In the genomic region with DNA sequence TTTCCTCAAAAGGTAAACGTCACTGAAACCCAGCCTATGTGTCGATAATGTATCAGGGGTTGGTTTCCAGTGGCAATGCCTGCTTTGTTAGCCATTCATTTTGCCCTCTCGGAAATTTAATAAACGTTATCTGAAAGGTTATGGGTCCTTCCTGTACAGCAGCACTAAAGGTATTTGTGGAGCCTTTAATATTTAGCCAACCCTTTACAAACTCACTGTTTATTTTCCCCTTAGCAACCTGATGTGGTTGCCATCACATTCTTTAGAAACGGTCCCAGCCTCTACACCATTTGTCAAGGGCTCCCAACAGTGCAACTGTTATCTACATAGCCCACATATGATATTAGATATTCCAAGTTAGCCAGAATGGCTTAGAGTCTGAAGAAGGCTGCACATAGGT, we compare ENCODE assay signal across 35 mouse cellular contexts. TPM values are rescaled to one million over a fixed set of nuclear protein-coding genes. Genes with fewer than 3 reads are reported as not detected.
"Had no signal": no experiment of that assay in that cellular context is flagged by ENCODE, and none has a peak within 500 bp of the region (broad histone marks: within the 10 kb centered on the region; RNA-seq: fewer than 3 reads in every experiment).

No protein-coding gene starts in this region.

- H3K36me3 ChIP-seq: heart, embryonic 12.5 days; hindbrain, embryonic 10.5 days; hindbrain, embryonic 12.5 days; intestine, embryonic 15.5 days; limb, embryonic 13.5 days; limb, embryonic 15.5 days had no signal

- H3K27me3 ChIP-seq: heart, embryonic 12.5 days; hindbrain, embryonic 12.5 days; intestine, embryonic 15.5 days; limb, embryonic 13.5 days; limb, embryonic 15.5 days had no signal

- DNase-seq: forebrain, postnatal 0 days; gastrocnemius, postnatal 14 days; gastrocnemius, postnatal 36 days; heart, adult 11 months; heart, adult 2 months; heart, postnatal 10 days; heart, postnatal 4 days; kidney, adult 18-20 months; kidney, adult 8-10 months; kidney, postnatal 10 days; kidney, postnatal 25 days; kidney, postnatal 4 days; left cerebral cortex, postnatal 4 days had no signal

- H3K9ac ChIP-seq: forebrain, postnatal 0 days; heart, embryonic 12.5 days; hindbrain, embryonic 12.5 days; hindbrain, embryonic 14.5 days; intestine, embryonic 15.5 days; limb, embryonic 13.5 days; limb, embryonic 15.5 days had no signal

- H3K27ac ChIP-seq: heart, adult 2 months; hindbrain, embryonic 10.5 days; hindbrain, embryonic 12.5 days; hindbrain, embryonic 14.5 days; intestine, embryonic 15.5 days; layer of hippocampus, adult 2 months; left cerebral cortex, adult 2 months; limb, embryonic 13.5 days; limb, embryonic 15.5 days had no signal

- H3K4me3 ChIP-seq: heart, adult 2 months; heart, embryonic 12.5 days; hindbrain, embryonic 10.5 days; hindbrain, embryonic 12.5 days; intestine, embryonic 15.5 days; layer of hippocampus, adult 2 months; left cerebral cortex, adult 2 months; limb, embryonic 13.5 days; limb, embryonic 15.5 days had no signal

- ATAC-seq: forebrain, postnatal 0 days; hindbrain, embryonic 16.5 days; inflammation-experienced regulatory T-cells, adult 6 months; intestine, embryonic 15.5 days had no signal

- H3K9me3 ChIP-seq: heart, embryonic 12.5 days; hindbrain, embryonic 10.5 days; hindbrain, embryonic 12.5 days; intestine, embryonic 15.5 days; limb, embryonic 13.5 days; limb, embryonic 15.5 days had no signal

- H3K4me2 ChIP-seq: heart, embryonic 12.5 days; hindbrain, embryonic 12.5 days; hindbrain, embryonic 14.5 days; intestine, embryonic 15.5 days; limb, embryonic 13.5 days; limb, embryonic 15.5 days had no signal

RNA-seq across cellular contexts. Expression of gene Agr2, which starts 13.1 kb away (rescaled TPM):
- total RNA-seq: forebrain, postnatal 0 days; gastrocnemius, adult 18-20 months; gastrocnemius, adult 8-10 months; gastrocnemius, postnatal 14 days; gastrocnemius, postnatal 36 days; heart, adult 2 months; heart, postnatal 10 days; heart, postnatal 25 days; heart, postnatal 4 days; layer of hippocampus, adult 2 months; layer of hippocampus, postnatal 10 days; layer of hippocampus, postnatal 25 days; left cerebral cortex, adult 2 months; left cerebral cortex, postnatal 25 days; left cerebral cortex, postnatal 4 days; liver, adult 2 months had no signal
- polyA plus RNA-seq: hindbrain, embryonic 10.5 days; hindbrain, embryonic 14.5 days; hindbrain, embryonic 16.5 days; inflammation-experienced regulatory T-cells, adult 6 months; limb, embryonic 11.5 days had no signal

RNA-seq across cellular contexts. Expression of gene Agr3, which starts 54.2 kb away (rescaled TPM):
- total RNA-seq: forebrain, postnatal 0 days; gastrocnemius, adult 18-20 months; gastrocnemius, adult 8-10 months; gastrocnemius, postnatal 14 days; gastrocnemius, postnatal 36 days; heart, adult 2 months; heart, postnatal 10 days; heart, postnatal 25 days; heart, postnatal 4 days; layer of hippocampus, adult 2 months; layer of hippocampus, postnatal 10 days; layer of hippocampus, postnatal 25 days; left cerebral cortex, adult 2 months; left cerebral cortex, postnatal 25 days; left cerebral cortex, postnatal 4 days; liver, adult 2 months had no signal
- polyA plus RNA-seq: forebrain, postnatal 0 days; heart, embryonic 12.5 days; heart, embryonic 14.5 days; hindbrain, embryonic 10.5 days; hindbrain, embryonic 12.5 days; inflammation-experienced regulatory T-cells, adult 6 months; intestine, embryonic 15.5 days; kidney, embryonic 14.5 days; kidney, embryonic 16.5 days; limb, embryonic 11.5 days; limb, embryonic 13.5 days; limb, embryonic 15.5 days; liver, adult 2 months had no signal
